Mouse (Mus musculus) adrenal gland, adult 18-20 months (tissue): ENCODE measurements at regions not wholly inside any gene's neighbourhood (a gene's known extent, or its start where the extent isn't known, plus 50 kb on each side); places are given as distances from the start of the nearest gene placed in this dataset.

Source experiments
- DNase-seq, 2 experiments: peaks; one replicate each; pipeline ENCODE4 v3.0.0; 2021 to 2022; ENCODE audit warnings: low spot score in 2 of 2
- microRNA-seq, 2 experiments: library from miRNA; unstranded; fragments of <30 nt; microRNA quantifications; one replicate each; pipeline ENCODE4 v1.2.0; 2021; ENCODE audit warnings: borderline number of aligned reads in 2 of 2

DNA sequence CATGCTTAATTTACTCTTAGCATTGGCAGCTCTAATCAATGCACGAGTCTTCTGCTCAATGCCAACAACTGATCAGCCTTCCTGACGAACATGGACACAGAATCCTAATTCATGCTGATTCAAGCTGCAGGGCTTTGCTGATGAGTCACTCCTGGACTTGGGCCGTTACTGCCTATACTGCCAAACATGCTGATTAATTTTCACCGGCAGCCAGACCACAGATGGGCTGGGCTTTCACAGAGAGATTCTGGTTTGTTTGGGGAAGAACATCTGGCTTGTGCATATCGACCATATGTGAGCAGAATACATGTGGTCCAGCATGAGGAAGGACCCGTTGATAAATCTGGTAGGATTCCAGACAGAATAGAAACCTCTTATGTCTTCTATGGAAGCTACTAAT is 358.9 kb downstream of the Xylt1 start:
- DNase-seq = peak in 1 of 2 experiments; percentile 15

DNA sequence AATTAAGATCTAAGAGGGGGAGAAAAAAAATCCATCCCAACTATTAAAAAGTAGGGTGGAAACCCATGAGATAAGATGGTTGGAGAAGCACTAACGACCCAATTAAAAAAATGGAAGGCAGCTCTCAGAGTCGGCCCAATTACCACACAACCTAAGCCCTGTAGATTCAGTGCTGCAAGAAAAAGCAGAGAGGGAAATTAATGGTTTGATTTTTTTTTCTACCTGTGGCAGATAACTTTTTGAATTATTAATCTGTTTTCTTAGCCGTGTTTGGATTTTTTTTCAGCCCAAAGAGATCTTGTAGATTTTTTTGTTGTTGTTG is 354.9 kb downstream of the Xylt1 start:
- no peak for DNase-seq

DNA sequence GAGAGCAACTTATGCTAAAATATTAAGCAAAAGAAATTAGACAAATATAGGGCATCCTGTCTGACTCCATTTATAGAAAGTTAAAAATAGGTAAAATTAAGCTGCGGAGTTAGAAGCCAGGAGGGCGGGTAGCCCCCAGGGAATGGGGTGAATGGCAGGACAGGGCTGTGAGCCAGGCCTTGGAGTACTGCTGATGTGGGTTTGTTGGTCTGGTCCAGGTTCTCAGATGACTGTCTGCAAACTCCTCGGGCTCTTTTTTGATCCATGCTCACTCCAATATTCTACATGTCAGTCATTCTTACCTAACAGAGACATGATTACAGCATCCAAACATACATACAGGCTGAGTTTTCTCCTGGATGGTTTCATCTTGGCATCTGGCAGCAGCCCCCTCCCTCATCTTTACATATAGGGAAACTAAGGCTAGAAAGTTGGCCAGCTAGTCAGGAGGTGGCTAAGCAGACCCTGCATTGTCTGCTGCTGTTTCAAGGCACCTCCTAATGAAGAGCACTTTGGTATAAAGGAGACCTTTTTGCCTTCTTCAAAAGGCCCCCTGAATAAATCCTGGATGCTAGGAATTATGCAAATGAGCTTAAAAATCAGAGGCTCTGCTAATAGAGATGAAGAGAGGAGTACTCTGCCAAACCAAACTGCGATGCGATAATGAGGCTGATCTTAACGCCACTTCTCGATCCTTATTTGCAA is 354.4 kb downstream of the Xylt1 start:
- no peak for DNase-seq

DNA sequence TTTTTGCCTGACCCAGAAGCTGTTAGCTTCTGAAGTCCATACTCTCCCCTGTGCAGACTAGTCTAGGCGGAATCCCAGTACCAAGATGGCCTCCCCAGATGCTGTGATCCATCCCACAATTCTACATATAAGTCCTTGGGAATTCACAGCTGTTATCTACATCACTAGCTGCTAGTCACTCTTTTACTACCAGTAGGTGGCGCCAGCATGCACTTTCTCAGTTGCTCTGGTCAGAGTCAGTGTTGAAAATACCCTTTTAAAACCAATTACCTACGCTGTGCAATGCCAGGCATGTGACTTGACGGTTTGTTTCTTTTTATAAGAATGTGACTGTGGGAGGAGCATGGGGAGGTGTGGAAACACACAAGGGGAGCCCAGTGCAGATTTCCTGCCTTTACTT is 348.3 kb downstream of the Xylt1 start:
- DNase-seq = no peak

Small RNA genes in the stretch of these regions (microRNA-seq; reads per million reads assigned to microRNA genes)
- gene Gm24063 = 0 reads per million in 2 experiments
